Mouse (Mus musculus) neural tube, embryonic 13.5 days (tissue): ENCODE data around the gene Pex11a. TPM values are rescaled to one million over a fixed set of nuclear protein-coding genes. Genes with fewer than 3 reads are reported as not detected.
A peak's percentile ranks its signal among the peaks of the same experiment; 100 is the strongest.

ENCODE experiments used
- ATAC-seq: fragments of 200-750 bp; cut with Nextera tagmentation; 2 replicates; pipeline ENCODE4 v1.8.0; 2017; ENCODE audit warnings: low read depth, mild to moderate bottlenecking, moderate TSS enrichment, moderate library complexity
- H3K27ac ChIP-seq: fragments of 300-500 bp; sonication (generic); replicated peaks from 2 replicates; pipeline ENCODE4 v1.5.1; 2015; ENCODE audit warnings: moderate library complexity, mild to moderate bottlenecking, inconsistent platforms
- H3K27me3 ChIP-seq: fragments of 300-500 bp; sonication (generic); 2 replicates; pipeline ENCODE4 v1.6.1; 2015; ENCODE audit warnings: mild to moderate bottlenecking, inconsistent platforms
- H3K36me3 ChIP-seq: fragments of 300-500 bp; sonication (generic); 2 replicates; pipeline ENCODE4 v1.6.1; 2015; ENCODE audit warnings: mild to moderate bottlenecking, inconsistent platforms
- H3K4me1 ChIP-seq: fragments of 300-500 bp; sonication (generic); replicated peaks from 2 replicates; pipeline ENCODE4 v1.6.1; 2015; ENCODE audit warnings: inconsistent platforms
- H3K4me2 ChIP-seq: fragments of 300-500 bp; sonication (generic); 2 replicates; pipeline ENCODE4 v1.6.1; 2015; ENCODE audit warnings: inconsistent platforms, mild to moderate bottlenecking, moderate library complexity
- H3K4me3 ChIP-seq: fragments of 300-500 bp; sonication (generic); 2 replicates; pipeline ENCODE4 v1.5.1; 2015; ENCODE audit warnings: mild to moderate bottlenecking, inconsistent platforms
- H3K9ac ChIP-seq: fragments of 300-500 bp; sonication (generic); 2 replicates; pipeline ENCODE4 v1.6.1; 2015; ENCODE audit warnings: moderate library complexity, mild to moderate bottlenecking, inconsistent platforms
- H3K9me3 ChIP-seq: fragments of 300-500 bp; sonication (generic); 2 replicates; pipeline ENCODE4 v1.6.1; 2016; ENCODE audit warnings: inconsistent platforms
- WGBS: fragments of 180-500 bp; shearing (Covaris S2); methylation state at CpG from one replicate; pipeline ENCODE4 v1.1.7; 2015; 5-methylcytosine and 5-hydroxymethylcytosine counted together
- polyA plus RNA-seq: library from polyadenylated mRNA; unstranded; fragments of >200 nt; fragmentation: Nextera tagmentation; extraction: Ambion mirVana; gene quantifications from 2 replicates; pipeline ENCODE4 v1.2.1, GENCODE M21; 2015

The Pex11a gene
- polyA plus RNA-seq, 1 experiment from 2014 or later, result 11.3 TPM

DNA sequence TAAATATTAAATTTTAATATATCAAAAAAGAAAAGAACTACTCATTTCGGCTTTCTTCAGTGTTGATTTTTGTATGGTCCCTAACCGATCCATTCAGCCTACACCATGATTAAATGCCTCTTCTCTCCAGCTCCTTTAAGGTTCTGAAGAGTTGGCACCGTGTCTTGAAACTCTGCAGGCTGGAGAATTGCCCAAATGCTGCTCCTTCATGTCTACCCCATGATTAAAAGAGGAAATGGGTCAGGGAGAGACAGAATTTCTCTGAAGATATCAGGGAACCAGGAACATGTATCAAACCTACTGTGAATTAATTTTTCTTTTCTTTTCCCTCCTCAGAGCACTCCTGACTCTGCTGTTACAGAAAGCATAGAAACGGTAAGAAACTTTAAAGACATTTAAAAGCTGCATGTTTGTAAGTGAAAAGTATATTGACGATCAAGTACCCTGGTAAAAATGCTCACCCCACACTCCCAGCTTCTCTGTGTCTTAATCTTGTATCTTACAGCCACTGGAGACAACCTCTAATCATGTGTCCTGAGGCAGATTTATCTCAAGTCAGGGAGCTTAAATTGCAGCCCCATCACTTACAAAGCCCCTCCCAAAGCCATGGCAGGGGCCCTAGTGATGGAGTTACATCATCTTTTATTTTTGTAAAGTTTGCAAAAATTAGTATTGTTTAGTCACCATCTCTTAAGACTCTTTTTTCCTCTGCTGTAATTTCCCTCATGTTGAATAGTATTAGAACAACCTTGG, 18.4 kb upstream of the Pex11a start:
- Histone ChIP-seq H3K9me3 (no peaks in the 10 kb centered on the region), H3K4me1 (no peaks in the 10 kb centered on the region), H3K9ac (no peak overlapping the region), H3K36me3 (no peaks in the 10 kb centered on the region), H3K27ac (no peak overlapping the region), H3K27me3 (no peaks in the 10 kb centered on the region), H3K4me3 (no peak overlapping the region), H3K4me2 (no peak overlapping the region)
- ATAC-seq, result no peak
- WGBS, result 79% methylated on average over 5 of the region's 5 CpGs

- Histone ChIP-seq H3K27me3 (no peaks in the 10 kb centered on the region), H3K4me3 (no peak overlapping the region), H3K36me3 (no peaks in the 10 kb centered on the region), H3K9ac (no peak overlapping the region), H3K4me2 (no peak overlapping the region), H3K27ac (no peak overlapping the region), H3K9me3 (no peaks in the 10 kb centered on the region), H3K4me1 (no peaks in the 10 kb centered on the region)
- ATAC-seq, result no peak
Measured at GRCm38 (mm10) chr7:79759766-79760165, 16.8 kb upstream of the Pex11a start.

DNA sequence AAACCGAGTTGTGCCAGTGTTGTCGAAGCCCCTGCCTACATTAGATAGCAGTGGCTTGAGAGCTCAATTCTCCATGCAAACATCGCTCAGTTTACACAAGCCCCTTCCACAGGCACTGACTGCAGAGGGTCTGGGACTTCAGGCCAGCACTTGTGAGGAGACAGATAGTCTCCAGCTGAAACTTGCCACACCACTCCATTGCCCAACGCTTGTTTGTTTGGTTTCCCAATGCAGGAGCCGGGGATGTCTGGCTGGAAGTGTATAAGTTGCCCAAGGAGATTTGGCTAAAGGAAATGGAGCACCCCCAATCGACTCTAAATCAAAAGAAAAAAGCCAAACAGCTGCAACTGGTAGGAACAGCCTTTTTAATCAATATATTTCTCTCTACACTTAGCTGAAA, 15.2 kb upstream of the Pex11a start:
- Histone ChIP-seq H3K27ac (no peak overlapping the region), H3K27me3 (no peaks in the 10 kb centered on the region), H3K9me3 (no peaks in the 10 kb centered on the region), H3K4me2 (no peak overlapping the region), H3K36me3 (no peaks in the 10 kb centered on the region), H3K4me1 (no peaks in the 10 kb centered on the region), H3K9ac (no peak overlapping the region), H3K4me3 (no peak overlapping the region)
- 79% methylated on average over 6 of the region's 6 CpGs for WGBS
- no peak for ATAC-seq

DNA sequence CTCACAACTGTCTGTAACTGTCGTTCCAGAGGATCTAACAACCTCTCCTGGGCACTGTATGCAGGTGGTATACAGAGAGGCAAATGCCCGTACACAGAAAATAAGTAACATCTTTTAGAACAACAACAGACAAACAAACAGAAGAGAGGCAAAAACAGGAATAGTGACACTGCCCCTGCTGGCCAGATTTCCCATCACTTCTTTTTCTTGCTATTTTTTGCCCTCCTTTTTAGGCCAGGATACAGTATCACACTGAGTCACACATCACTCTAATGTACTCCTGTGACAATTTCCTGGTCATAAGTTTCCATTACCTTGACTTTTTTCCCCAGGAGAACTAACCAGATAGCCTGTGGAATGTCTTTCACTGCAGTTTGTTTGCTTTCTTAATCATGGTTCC, 13.4 kb upstream of the Pex11a start:
- Histone ChIP-seq H3K9me3 (no peaks in the 10 kb centered on the region), H3K9ac (no peak overlapping the region), H3K4me1 (no peaks in the 10 kb centered on the region), H3K36me3 (no peaks in the 10 kb centered on the region), H3K27me3 (no peaks in the 10 kb centered on the region), H3K27ac (no peak overlapping the region), H3K4me2 (no peak overlapping the region), H3K4me3 (no peak overlapping the region)
- WGBS, result 55% methylated on average over 2 of the region's 2 CpGs
- ATAC-seq, result no peak

GRCm38 (mm10) chr7:79749511-79749910, 6.6 kb upstream of the Pex11a start:
- WGBS, result 91% methylated on average over 6 of the region's 6 CpGs
- Histone ChIP-seq H3K4me3 (no peak overlapping the region), H3K36me3 (no peaks in the 10 kb centered on the region), H3K27me3 (no peaks in the 10 kb centered on the region; the same call in 1 of the 2 replicates), H3K9ac (no peak overlapping the region), H3K4me2 (no peak overlapping the region), H3K9me3 (no peaks in the 10 kb centered on the region), H3K4me1 (no peaks in the 10 kb centered on the region), H3K27ac (no peak overlapping the region)
- no peak for ATAC-seq

- Histone ChIP-seq H3K4me3 (no peak overlapping the region), H3K9me3 (no peaks in the 10 kb centered on the region), H3K27ac (no peak overlapping the region), H3K9ac (no peak overlapping the region), H3K27me3 (no peaks in the 10 kb centered on the region; the same call in 1 of the 2 replicates), H3K36me3 (no peaks in the 10 kb centered on the region), H3K4me1 (peaks cover 9% of the 10 kb centered on the region), H3K4me2 (no peak overlapping the region)
- ATAC-seq, result no peak
- WGBS, result 80% methylated on average over 6 of the region's 6 CpGs
Measured at GRCm38 (mm10) chr7:79747659-79748058, 4.7 kb upstream of the Pex11a start.

DNA sequence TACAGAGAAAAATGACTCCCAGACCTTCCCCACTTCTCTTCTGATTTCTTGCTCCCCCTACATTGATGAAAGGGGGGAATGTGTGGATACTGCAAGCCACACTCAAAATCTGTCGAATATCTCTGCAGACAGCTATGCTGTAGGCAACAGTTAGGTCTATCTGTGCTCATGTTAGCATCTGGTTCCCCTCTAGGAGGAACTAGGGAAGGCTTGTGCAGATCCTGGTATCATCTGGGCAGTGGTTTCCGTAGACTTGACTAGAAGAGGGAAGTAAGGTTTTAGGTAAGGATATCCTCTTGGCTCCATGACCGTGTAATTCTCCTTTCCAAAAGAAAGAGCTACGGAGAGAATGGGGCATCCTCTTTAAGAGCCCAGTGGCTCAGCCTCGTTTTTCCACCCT, 1.7 kb upstream of the Pex11a start:
- Histone ChIP-seq H3K9ac (no peak overlapping the region), H3K4me1 (peaks cover 9% of the 10 kb centered on the region), H3K4me2 (no peak overlapping the region), H3K36me3 (no peaks in the 10 kb centered on the region), H3K27me3 (no peaks in the 10 kb centered on the region; the same call in 1 of the 2 replicates), H3K9me3 (no peaks in the 10 kb centered on the region), H3K27ac (no peak overlapping the region), H3K4me3 (no peak overlapping the region)
- no peak for ATAC-seq
- WGBS, result 86% methylated on average over 5 of the region's 5 CpGs

DNA sequence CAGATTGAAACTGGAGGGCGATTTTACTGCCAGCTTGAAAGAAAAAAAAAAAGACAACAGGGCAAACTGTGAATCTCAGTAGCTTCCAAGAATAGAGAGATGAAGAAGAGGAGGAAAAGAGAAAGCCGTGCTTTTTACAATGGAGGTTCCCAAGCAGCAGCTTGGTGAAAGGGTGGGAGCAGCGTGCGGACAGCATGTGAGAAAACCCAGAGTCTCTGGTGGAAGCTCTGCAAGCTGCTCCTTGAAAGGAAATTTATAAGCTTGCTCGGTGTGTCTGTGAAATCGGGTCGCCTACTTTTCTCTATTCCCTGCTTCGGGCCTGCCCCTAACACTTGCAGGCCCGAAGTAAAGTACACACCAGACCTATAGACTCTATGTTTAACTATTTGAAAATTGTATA, 1.1 kb upstream of the Pex11a start:
- Histone ChIP-seq H3K4me2 (no peak overlapping the region), H3K27me3 (no peaks in the 10 kb centered on the region; the same call in 1 of the 2 replicates), H3K27ac (no peak overlapping the region), H3K9me3 (no peaks in the 10 kb centered on the region), H3K4me3 (no peak overlapping the region), H3K4me1 (peaks cover 9% of the 10 kb centered on the region), H3K9ac (no peak overlapping the region), H3K36me3 (no peaks in the 10 kb centered on the region)
- 90% methylated on average over 9 of the region's 9 CpGs for WGBS
- no peak for ATAC-seq

- Histone ChIP-seq H3K4me1 (peaks cover 9% of the 10 kb centered on the region), H3K27ac (no peak overlapping the region), H3K9me3 (no peaks in the 10 kb centered on the region), H3K4me2 (peak overlapping the region; percentile 93), H3K9ac (peak overlapping the region; percentile 72), H3K36me3 (peaks cover 4% of the 10 kb centered on the region), H3K4me3 (peak overlapping the region; percentile 65), H3K27me3 (no peaks in the 10 kb centered on the region; the same call in 1 of the 2 replicates)
- no peak for ATAC-seq
- 22% methylated on average over 11 of the region's 11 CpGs for WGBS
Measured at GRCm38 (mm10) chr7:79742277-79742658, 663 bp downstream of the Pex11a start.

- peaks cover 8% of the 10 kb centered on the region for H3K36me3 ChIP-seq
- H3K27ac ChIP-seq, result no peak overlapping the region
- H3K9ac ChIP-seq, result no peak overlapping the region
- ATAC-seq, result no peak
- no peaks in the 10 kb centered on the region; the same call in 1 of the 2 replicates for H3K27me3 ChIP-seq
- peaks cover 9% of the 10 kb centered on the region for H3K4me1 ChIP-seq
- WGBS, result 77% methylated on average over 4 of the region's 4 CpGs
- no peak overlapping the region for H3K4me2 ChIP-seq
- no peak overlapping the region for H3K4me3 ChIP-seq
- H3K9me3 ChIP-seq, result no peaks in the 10 kb centered on the region
Measured at GRCm38 (mm10) chr7:79740279-79740678, 2.7 kb downstream of the Pex11a start.

- H3K4me3 ChIP-seq, result no peak overlapping the region
Measured at GRCm38 (mm10) chr7:79738913-79739312, 4.0 kb downstream of the Pex11a start.

GRCm38 (mm10) chr7:79736511-79736910, 6.4 kb downstream of the Pex11a start:
- Histone ChIP-seq H3K4me1 (no peaks in the 10 kb centered on the region), H3K27ac (no peak overlapping the region), H3K4me2 (no peak overlapping the region), H3K36me3 (peaks cover 8% of the 10 kb centered on the region), H3K9me3 (no peaks in the 10 kb centered on the region), H3K9ac (no peak overlapping the region), H3K27me3 (no peaks in the 10 kb centered on the region), H3K4me3 (no peak overlapping the region)
- 94% methylated on average over 14 of the region's 14 CpGs for WGBS
- ATAC-seq, result no peak

More at GRCm38 (mm10) chr7:79738913-79739312, 4.0 kb downstream of the Pex11a start:
- WGBS, result 98% methylated on average over 2 of the region's 2 CpGs
- no peak overlapping the region for H3K9ac ChIP-seq
- H3K36me3 ChIP-seq, result peaks cover 8% of the 10 kb centered on the region
- H3K4me2 ChIP-seq, result no peak overlapping the region
- ATAC-seq, result no peak
- peaks cover 9% of the 10 kb centered on the region for H3K4me1 ChIP-seq
- H3K9me3 ChIP-seq, result no peaks in the 10 kb centered on the region
- no peaks in the 10 kb centered on the region for H3K27me3 ChIP-seq
- H3K27ac ChIP-seq, result no peak overlapping the region

DNA sequence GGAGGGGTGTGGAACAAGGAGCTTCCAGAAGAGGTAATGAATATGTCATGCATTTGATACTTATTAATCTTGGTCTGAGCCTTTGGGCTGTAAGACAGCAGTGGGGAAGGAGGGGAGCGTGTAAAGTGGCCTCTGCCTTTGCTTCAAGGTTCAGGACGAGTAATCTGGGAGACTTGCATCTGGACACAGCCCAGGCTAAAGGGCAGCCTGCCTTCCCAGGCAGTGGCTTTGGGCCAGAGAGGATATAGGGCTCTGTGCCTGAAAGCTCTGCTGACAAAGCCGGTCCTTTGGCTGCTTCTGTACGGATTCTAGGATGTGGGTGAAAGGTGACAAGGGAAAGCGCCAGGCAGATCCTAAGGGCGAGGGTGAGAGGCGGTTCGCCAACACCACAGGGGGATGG, 8.4 kb downstream of the Pex11a start:
- Histone ChIP-seq H3K4me1 (no peaks in the 10 kb centered on the region), H3K9me3 (no peaks in the 10 kb centered on the region), H3K27me3 (no peaks in the 10 kb centered on the region), H3K4me2 (no peak overlapping the region), H3K36me3 (peaks cover 8% of the 10 kb centered on the region), H3K9ac (no peak overlapping the region), H3K27ac (no peak overlapping the region), H3K4me3 (no peak overlapping the region)
- 83% methylated on average over 8 of the region's 8 CpGs for WGBS
- ATAC-seq, result no peak
